Mouse (Mus musculus): ENCODE measurements around the gene Zmat5.

DNA sequence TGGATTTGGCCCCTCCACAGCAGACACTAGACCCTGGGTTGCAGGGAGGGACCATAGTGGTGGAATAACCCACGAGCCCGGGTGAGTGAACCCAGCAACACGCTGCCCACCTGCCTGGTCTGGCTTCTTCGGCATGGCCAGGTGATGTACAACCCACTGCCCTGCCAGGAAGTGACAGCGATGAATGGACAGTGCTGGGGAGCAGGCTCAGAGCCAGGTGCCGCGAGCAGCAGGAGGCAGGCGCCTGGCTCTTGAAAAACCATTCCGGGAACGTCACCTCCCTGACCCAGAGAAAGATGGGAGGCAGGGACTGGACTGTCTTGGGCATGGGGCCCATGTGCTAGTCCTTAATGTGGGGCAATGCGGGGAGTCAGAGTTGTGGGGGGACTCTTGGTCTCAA, 50.4 kb downstream of the Zmat5 start:
- no peak for TF ChIP-seq CTCF (conservative IDR thresholded peaks at IDR 0.05; ENCODE audit: insufficient read depth, insufficient read length, low read depth, low read length)
- no peak for TF ChIP-seq POLR2A (IDR thresholded peaks at IDR 0.05; ENCODE audit: low read depth, low read length)

Measured in kidney, adult 2 months (tissue).